Mouse (Mus musculus): ENCODE measurements around the gene Gm28230. TPM values are rescaled to one million over a fixed set of nuclear protein-coding genes. Genes with fewer than 3 reads are reported as not detected.

Gm28230 gene
- total RNA-seq, 1 experiment from 2014 or later, result not detected

DNA sequence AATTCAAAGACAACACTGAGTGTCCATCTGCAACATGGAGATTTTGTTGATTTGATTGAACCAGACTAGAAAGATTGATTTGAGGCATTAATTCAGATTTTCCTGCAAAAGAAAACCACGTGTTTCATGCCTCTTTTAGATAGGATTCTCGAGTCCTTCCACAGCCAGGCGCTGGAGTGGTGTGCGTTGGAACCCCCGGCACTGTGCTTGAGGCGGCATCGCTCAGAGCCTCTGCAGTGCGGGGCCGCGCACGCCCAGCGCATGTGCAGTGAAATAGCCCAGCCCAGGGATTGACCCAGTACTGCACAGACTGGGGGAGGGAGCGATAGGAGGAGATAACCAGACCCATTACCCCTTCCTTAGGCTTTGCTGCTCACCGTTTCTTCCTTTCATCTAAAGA is 11.6 kb upstream of the Gm28230 start:
- no peak for ATAC-seq (ENCODE audit: extremely low read depth, insufficient number of reproducible peaks, low FRiP score, poor library complexity, severe bottlenecking)

DNA sequence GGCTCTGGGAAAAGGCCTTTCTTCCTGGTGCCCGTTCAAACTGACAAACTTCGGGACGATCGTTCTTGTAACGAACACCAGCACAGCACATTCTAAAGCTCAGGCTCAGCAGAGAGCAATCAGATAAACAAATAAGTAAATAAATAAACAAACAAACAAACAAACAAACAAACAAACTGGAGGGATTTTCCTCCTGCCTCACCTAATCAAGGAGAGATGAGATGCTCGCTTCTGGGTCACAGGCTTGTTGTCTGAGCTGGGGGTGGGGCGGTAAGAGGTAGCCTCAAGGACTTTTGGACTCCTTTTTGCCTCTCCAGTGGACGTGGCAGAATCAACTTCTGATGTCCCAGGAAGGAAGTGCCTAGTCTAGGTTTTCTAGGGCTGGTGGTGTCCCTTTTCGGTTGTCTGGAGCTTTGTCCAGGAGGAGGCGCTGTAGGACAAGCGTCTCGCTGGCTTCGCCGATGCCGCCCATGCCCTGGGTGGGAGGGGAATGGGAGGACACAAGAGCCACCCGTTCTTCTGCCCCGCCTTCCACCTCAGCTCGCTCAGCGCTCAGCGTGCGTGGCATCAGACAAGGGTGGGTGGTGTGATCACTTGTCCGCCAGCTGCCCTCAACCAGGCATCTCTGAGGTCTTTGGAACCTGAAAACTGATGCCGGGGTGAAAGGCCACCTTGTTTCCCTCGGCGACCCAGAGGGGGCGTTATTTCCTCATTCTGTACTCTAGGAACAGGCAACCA is 10.9 kb upstream of the Gm28230 start:
- no peak for ATAC-seq (ENCODE audit: extremely low read depth, insufficient number of reproducible peaks, low FRiP score, poor library complexity, severe bottlenecking)

DNA sequence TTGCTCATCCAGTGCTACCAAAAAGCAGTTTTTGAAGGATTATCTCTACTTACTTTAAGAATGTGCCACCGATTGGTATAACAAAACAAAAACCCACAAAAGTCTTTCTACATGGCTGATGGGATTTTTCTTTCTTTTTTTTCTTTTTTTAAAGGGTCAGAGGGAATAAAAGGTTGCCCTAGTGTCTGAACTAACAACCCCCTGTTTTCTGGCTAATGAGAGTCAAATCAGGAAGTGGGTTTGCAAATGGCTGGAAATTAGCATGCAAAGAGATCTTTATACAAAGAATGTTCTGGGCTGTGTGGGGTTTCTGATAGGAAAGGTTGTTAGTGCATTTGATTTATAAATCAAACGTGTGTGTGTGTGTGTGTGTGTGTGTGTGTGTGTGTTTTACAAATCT is 6.1 kb upstream of the Gm28230 start:
- ATAC-seq (ENCODE audit: extremely low read depth, insufficient number of reproducible peaks, low FRiP score, poor library complexity, severe bottlenecking), result no peak

DNA sequence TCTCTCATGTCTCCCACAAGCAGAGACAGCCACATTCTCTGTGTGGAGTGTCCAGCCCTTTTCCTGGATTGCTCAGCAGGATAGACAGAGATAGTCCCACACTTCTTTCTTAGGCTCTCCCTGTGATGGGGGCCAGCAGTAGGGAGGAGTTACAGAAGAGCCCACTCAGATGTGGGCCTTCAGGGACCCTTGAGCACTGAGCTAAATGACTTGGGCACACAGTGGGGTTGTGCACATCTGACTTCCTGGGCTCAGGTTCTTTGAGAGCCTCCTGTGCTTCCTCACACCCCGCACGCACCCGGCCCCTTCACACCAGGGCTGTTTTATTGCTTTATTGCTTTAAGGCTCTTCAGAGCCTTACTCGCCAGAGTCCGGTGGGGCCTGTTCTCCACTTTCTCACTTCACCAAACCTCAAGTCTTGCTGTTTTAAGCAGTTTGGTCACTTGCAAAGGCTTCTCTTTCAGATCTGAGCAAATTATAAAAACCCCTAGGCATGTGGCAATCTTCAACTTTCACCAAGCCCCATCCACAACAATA is 5.5 kb upstream of the Gm28230 start:
- ATAC-seq (ENCODE audit: extremely low read depth, insufficient number of reproducible peaks, low FRiP score, poor library complexity, severe bottlenecking), result no peak

DNA sequence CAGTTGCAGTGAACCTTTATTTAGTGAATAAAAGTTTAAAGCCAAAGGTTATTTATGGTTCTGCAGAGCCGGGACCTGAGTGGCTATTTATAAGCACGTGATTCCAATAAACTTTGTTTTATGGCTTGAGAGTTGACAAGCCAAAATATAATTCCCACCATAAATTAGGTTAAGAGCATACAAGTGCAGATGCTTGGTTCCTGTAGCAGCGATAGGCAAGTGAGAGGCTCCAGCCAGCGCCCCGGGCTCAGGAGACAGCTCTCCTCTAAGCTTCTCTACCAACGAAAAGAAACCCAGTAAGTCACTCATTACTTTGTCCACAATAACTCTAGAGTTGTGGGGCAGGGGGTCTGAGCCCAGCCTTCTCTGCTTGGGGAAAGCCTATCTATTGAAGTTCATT is 4.6 kb upstream of the Gm28230 start:
- no peak for ATAC-seq (ENCODE audit: extremely low read depth, insufficient number of reproducible peaks, low FRiP score, poor library complexity, severe bottlenecking)

DNA sequence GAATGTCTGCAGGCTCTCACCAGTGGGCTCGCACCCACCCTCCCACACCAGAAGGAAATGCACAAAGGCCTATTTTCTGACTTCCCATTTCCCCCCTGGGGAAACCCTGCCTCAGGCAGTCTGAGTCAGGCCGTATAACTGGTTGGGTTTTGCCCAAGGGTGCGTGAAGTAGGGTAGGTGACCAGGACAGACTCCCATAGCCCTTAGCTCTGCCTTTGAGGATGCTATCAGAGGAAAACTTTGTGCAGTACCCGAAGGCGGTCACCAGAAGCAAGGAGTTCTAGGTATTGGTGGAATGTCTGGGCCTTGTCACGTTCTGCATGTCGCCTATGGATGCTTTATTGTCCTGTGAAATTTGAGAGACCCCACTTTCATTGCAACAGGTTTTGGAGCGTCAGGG is 3.6 kb upstream of the Gm28230 start:
- ATAC-seq (ENCODE audit: extremely low read depth, insufficient number of reproducible peaks, low FRiP score, poor library complexity, severe bottlenecking), result no peak

DNA sequence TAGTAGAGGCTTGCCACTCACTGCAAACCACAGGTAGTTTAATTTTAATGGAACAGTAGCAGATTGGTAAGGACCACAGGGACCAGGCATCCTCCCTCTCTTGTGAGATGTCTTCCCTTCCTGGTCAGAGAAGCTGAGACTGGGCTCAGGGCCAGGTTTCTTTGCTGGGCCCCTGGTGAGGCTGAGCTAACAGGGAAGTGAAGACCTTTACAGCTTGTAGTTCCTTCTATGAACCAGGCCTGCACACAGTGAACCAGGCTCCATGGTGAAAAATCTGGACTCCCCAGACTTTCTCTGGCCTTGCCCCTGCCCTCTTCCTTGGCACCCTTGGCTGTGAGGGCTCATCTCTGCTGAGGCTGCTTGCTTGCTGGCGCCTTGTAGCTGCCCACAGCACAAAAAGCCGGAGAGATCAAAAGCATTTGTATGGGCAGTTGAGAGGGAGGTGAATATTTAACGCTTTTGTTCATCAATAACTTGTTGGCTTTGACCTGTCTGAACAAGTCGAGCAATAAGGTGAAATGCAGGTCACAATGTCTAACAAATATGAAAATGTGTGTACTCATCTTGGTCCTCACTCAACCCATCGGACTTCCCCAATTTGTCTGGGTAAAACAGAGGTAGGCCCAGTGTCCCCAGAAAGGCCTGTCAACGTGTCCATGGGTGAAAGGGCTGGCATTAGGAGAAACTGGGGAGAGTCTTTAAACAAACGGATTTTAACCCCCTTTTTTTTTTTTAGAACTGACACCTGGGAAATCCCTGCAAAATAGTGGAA is 2.1 kb upstream of the Gm28230 start:
- ATAC-seq (ENCODE audit: extremely low read depth, insufficient number of reproducible peaks, low FRiP score, poor library complexity, severe bottlenecking), result no peak

DNA sequence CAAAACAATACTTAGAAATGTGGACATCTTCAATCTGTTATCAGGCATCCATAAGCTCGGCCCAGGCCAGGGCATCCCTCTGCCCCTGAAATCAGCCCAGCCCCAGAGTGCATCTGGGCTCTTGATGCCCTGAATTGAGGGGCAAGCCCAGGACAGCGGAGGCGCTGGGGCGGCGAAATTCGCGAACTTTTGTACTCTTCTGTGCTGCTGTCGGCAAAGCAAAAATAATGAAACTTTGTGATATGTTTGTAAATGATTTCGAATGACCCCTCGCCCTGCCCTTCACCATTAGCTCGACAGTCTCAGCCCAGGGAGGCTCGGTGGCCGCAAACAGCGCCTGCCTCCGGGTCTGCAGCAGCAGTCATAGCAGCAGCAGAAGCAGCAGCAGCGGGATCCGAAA is 1.4 kb upstream of the Gm28230 start:
- no peak for ATAC-seq (ENCODE audit: extremely low read depth, insufficient number of reproducible peaks, low FRiP score, poor library complexity, severe bottlenecking)

DNA sequence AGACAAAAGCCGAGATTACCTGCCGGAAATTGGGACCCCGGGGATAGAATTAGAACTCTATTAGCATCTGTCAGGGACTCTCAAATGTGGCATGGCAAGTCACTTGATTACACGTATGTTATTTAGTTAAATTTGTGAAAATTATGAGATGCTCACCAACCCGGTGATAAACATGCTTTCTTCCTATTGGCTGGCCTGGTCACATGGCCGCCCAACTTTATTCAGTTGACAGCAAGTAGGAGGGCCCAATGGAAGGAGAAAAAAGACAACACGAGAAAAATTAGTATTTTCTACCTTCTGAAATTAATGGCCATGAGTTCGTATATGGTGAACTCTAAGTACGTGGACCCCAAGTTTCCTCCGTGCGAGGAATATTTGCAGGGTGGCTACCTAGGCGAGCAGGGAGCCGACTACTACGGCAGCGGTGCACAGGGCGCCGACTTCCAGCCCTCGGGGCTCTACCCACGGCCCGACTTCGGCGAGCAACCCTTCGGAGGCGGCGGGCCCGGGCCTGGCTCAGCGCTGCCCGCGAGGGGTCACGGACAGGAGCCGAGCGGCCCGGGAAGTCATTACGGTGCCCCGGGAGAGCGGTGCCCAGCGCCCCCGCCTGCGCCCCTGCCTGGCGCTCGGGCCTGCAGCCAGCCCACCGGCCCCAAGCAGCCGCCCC is 578 bp downstream of the Gm28230 start:
- ATAC-seq (ENCODE audit: extremely low read depth, insufficient number of reproducible peaks, low FRiP score, poor library complexity, severe bottlenecking), result no peak

DNA sequence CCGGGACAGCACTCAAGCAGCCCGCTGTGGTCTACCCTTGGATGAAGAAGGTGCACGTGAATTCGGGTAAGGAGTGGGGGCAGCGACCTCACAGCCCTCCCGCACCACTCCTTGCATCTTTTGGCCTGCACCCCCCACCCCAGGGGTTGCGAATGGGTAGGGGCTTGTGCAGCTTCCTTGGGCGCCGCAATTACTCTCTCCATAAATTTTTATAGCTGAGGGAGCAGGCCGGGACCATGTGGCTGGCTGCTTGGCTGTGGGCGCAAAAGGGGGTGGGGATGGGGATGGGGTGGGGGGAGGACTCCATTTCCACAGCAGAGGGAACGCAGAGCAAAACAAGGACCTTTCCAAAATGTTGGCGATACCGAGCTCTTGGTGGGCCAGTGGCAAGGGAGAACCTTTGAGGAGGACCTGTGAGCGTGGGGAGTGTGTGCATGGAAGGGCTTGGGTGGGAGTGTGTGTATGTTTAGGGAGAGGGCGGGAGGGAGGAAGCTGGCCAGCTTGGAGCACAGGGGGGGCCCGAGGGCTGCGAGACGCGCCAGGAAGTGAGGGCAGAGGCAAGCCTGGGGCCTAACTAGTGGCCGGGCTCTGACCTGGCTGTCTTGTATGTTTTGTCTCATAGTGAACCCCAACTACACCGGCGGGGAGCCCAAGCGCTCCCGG is 1.2 kb downstream of the Gm28230 start:
- ATAC-seq (ENCODE audit: extremely low read depth, insufficient number of reproducible peaks, low FRiP score, poor library complexity, severe bottlenecking), result no peak

DNA sequence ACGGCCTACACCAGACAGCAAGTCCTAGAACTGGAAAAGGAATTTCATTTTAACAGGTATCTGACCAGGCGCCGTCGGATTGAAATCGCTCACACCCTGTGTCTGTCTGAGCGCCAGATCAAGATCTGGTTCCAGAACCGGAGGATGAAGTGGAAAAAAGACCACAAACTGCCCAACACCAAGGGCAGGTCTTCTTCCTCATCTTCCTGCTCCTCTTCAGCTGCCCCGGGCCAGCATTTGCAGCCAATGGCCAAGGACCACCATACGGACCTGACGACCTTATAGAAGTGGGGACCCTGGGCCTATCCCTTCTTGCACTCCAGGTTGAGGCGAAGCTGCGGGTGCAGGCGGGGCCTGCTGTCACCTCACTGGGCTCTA is 1.8 kb downstream of the Gm28230 start:
- no peak for ATAC-seq (ENCODE audit: extremely low read depth, insufficient number of reproducible peaks, low FRiP score, poor library complexity, severe bottlenecking)

DNA sequence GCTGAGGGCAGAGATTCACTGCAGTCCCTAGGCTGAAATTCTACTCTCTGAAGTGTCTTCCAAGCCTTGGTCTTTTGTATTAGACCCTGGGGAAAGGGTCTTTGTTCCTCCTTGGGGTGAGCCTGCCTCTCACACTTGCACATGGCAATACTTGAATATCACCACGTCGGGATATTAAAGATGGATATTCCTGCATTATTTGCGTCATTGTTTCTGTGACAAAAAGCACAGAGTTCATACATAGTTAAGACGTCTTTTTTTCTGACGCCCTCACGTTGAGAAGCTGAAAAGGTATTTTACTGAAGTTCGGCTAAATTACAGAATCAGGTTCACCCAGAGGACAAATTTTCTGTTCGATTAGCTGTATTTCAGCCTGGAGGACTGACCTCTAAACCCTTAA is 3.8 kb downstream of the Gm28230 start:
- ATAC-seq (ENCODE audit: extremely low read depth, insufficient number of reproducible peaks, low FRiP score, poor library complexity, severe bottlenecking), result no peak

DNA sequence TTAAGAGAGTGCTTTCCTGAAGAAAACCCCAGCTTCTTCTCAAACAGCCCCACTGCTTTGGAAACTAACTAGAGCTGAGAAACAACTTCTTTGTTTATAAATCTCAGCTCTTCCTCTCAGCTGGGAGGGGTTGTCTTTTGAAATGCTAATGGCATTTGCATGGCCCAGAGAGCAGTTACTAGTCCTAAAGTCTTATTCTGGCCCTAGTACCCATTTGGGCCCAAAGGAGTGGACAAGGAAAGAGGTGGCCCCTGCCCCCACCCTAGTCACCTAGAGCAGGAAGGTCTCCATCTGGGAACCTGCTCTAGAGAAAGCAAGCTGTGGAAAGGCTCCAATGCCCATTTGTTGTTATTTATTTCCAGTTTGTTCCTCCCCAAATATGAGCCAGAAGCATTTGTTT is 4.5 kb downstream of the Gm28230 start:
- no peak for ATAC-seq (ENCODE audit: extremely low read depth, insufficient number of reproducible peaks, low FRiP score, poor library complexity, severe bottlenecking)

DNA sequence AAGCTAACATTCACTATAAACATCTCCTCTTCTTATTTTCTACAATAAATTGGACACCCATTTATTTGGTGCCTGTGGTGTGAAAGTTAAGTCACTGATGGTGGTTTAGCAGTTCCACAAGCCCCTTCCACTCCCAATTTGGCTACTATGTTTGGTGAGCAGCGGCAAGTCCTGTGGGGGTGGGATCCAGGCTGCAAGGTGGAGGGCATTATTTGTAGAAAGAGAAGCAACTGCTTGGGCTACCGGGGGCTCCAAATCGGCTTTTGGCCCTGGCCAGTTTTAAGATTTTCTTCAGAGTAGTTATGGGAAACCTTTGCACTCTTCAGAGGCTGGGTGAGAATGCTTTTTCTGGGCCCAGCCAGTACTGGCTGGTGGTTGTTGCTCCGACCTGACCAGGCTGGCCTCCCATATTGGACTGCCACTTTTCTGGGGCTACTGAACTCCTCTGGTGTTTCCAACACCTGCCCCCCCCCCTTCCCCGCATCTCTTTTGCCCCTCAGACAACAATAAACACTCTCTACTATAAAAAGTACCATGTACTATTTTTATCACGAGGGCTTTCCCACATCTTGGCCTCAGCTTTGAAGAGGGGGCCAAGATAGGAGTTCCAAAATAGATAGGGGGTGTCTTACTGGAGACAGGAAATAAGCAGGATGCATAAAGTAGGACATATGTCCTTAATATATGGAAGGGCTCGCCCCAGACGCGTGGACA is 5.4 kb downstream of the Gm28230 start:
- ATAC-seq (ENCODE audit: extremely low read depth, insufficient number of reproducible peaks, low FRiP score, poor library complexity, severe bottlenecking), result no peak

DNA sequence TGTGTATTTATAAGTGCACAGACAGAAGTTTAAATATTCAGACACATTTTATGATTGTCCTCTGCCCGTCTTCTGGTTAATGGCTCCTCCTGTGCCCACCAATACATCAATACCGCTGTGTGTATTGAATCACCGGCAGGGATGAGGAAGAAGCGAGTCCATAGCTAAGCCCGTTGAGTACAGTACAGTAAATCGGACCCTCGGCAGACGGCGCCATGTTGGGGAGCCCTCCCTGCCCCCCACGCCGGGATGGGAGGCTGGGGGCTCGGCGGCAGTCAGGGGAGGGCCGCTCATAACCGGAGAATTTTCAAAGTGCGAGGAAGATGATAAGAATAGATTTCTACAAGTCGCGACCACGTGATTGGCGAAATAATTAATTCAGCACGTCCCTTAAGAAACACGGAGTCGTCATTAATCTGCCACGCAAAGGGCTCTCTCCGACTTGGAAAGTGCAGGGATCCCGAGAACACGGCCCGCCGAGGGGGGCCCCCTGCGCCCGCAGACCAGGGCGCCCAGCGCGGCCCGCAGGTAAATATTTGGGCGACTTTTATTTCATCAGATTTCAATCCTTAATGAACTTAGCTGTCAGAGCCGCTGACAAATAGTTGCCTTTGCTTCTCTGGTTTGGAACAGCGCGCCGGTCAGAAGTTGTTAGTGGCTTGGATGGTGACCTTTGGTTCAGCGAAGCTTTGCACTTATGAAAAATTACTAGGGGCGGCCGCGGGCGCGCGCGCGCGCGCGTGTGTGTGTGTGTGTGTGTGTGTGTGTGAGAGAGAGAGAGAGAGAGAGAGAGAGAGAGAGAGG is 6.2 kb downstream of the Gm28230 start:
- ATAC-seq (ENCODE audit: extremely low read depth, insufficient number of reproducible peaks, low FRiP score, poor library complexity, severe bottlenecking), result no peak

DNA sequence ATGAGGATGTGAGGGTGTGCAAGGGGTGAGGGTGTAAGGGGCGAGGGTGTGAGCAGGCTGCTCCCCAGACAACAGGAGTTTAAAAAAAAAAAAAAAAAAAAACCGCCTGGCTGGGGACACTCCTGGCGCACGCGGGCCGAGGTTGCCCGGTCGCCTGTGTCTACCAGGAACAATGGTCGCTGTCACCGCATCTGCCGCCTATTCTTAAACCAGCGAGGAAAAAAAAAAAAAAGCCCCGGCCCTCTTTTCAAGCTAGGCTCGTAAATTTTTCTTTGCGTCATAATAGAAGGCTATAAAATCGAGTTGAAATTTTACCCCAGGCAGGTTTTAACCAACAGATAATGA is 6.8 kb downstream of the Gm28230 start:
- ATAC-seq (ENCODE audit: extremely low read depth, insufficient number of reproducible peaks, low FRiP score, poor library complexity, severe bottlenecking), result no peak

DNA sequence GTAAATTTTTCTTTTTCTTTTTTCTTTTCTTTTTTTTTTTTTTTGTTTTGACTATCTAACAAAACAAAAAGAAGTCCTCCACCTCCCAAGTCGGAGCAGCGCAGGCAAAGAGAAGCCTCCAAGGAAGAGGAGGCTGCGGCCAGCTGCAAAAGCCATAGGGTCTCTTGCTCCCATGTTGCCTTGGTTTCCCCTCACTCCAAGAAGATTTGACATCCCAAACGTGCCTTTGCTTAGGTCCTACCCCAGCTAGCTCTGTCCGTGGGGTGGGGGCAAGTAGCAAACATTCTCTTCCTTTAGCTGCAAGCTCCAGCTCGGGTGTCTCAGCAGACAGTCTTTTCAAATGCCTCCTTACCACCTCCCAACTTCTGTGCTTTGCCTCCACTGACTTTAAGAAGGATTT is 7.2 kb downstream of the Gm28230 start:
- no peak for ATAC-seq (ENCODE audit: extremely low read depth, insufficient number of reproducible peaks, low FRiP score, poor library complexity, severe bottlenecking)

DNA sequence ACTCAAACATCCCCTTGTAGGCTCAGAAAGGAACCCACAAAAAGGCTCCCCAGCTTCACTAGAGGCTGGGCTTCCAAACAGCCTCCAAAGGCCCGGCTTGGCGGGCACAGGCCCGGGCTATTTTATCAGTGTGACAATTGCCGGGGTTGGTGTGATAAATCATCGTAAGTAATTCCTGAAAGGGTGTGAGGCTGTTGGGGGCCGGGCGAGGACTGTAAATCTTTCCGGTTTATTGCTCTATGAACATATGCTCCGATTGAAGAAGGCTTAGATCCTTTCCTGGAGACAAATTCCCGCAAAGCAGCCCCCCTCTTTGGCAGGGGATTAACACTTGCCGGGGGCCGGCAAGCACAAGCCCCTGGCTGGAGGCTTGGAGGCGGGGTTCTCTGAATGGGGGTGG is 7.9 kb downstream of the Gm28230 start:
- no peak for ATAC-seq (ENCODE audit: extremely low read depth, insufficient number of reproducible peaks, low FRiP score, poor library complexity, severe bottlenecking)

Measured in neutrophil, adult 5-6 weeks (primary cell).